In the genomic region with DNA sequence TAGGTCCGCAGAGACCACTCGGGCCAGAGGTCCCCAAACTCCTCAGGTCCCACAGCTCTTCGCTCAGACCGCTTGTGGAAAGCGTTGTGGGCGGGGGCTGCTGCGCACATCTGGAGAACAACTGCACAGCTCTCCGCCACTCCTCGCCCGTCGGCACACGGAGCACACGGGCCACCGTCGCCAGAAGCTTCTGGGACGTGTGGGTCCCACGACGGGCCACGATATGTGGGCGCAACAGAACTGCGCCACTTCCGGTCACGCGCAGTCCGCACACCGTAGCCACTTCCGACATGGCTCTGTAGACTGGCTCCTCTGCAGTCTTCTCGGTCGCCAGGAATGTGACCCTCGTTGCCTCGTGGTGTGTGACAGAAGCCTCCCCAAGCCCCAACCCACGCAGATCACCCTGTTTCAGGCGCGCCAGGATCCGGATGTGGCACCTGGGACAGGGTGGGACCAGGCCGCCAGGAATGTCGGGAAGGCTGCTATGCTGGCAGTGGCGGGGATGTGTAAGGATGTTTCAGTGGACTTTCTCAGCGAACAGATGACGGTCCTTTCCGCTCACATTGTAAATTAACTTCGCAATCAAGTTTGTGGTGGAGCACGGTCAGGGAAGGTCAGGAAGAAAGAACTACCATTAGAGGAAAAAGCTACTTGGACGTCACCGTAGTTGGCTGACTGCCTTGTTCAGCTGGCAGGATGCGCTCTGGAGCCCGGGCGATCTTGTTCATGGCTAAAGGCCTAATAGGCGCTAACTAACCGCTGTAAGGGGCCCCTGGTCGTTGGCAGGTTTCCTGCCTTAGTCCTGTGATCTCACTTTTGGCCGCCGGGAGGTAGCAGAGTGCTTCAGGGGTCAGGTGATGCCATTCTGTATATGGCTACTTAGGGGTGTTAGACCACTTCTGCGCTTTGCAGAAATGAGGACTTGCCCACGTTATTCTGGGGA, we compare ENCODE assay signal across 8 mouse cellular contexts. TPM values are rescaled to one million over a fixed set of nuclear protein-coding genes. Genes with fewer than 3 reads are reported as not detected.
DNase-seq lines count a peak whose midpoint lies in the region; ATAC-seq lines count a peak whose summit lies in the region.

No protein-coding gene starts in this region.

- DNase-seq in urinary bladder, adult 18-20 months (ENCODE audit: low spot score in 2 of 2): peak; percentile 79 to 81
- DNase-seq in urinary bladder, postnatal 10 days (ENCODE audit: low spot score): no peak
- peak; percentile 88 for DNase-seq in embryonic facial prominence, embryonic 11.5 days (ENCODE audit: low spot score)
- peak; percentile 89 for DNase-seq in kidney, adult 11 months
- peak; percentile 94 for DNase-seq in midbrain, embryonic 14.5 days
- DNase-seq in spleen, adult 12 weeks (ENCODE audit: low spot score): peak; percentile 75

- peak overlapping the region; percentile 84 for H3K9ac ChIP-seq in embryonic facial prominence, embryonic 11.5 days (replicated peaks; ENCODE audit: low read length)
- peak overlapping the region; percentile 76 for H3K9ac ChIP-seq in limb, embryonic 12.5 days (replicated peaks)
- H3K9ac ChIP-seq in midbrain, embryonic 14.5 days (replicated peaks; ENCODE audit: low read length): peak overlapping the region; percentile 84

- under 1% methylated on average over 55 of the region's 55 CpGs for WGBS in embryonic facial prominence, embryonic 11.5 days
- 1% methylated on average over 55 of the region's 55 CpGs for WGBS in limb, embryonic 12.5 days
- 2% methylated on average over 55 of the region's 55 CpGs for WGBS in midbrain, embryonic 14.5 days

- H3K4me3 ChIP-seq in embryonic facial prominence, embryonic 11.5 days (ENCODE audit: low read depth, low read length): peak overlapping the region; percentile 64
- H3K4me3 ChIP-seq in limb, embryonic 12.5 days (replicated peaks): peak overlapping the region; percentile 59
- peak overlapping the region; percentile 67 for H3K4me3 ChIP-seq in midbrain, embryonic 14.5 days (replicated peaks; ENCODE audit: low read depth, low read length)

- no peaks in the 10 kb centered on the region for H3K9me3 ChIP-seq in embryonic facial prominence, embryonic 11.5 days (replicated peaks; ENCODE audit: control insufficient read depth, low read length)
- no peaks in the 10 kb centered on the region for H3K9me3 ChIP-seq in limb, embryonic 12.5 days
- no peaks in the 10 kb centered on the region for H3K9me3 ChIP-seq in midbrain, embryonic 14.5 days (ENCODE audit: control insufficient read depth, low read length)

- no peaks in the 10 kb centered on the region for H3K27me3 ChIP-seq in embryonic facial prominence, embryonic 11.5 days (ENCODE audit: control insufficient read depth, insufficient read depth, low read length)
- no peaks in the 10 kb centered on the region for H3K27me3 ChIP-seq in limb, embryonic 12.5 days
- H3K27me3 ChIP-seq in midbrain, embryonic 14.5 days (ENCODE audit: control insufficient read depth, insufficient read depth, low read length): no peaks in the 10 kb centered on the region

- peak overlapping the region; percentile 93 for H3K4me2 ChIP-seq in embryonic facial prominence, embryonic 11.5 days (ENCODE audit: low read depth, low read length)
- peak overlapping the region; percentile 87 for H3K4me2 ChIP-seq in limb, embryonic 12.5 days
- peak overlapping the region; percentile 93 for H3K4me2 ChIP-seq in midbrain, embryonic 14.5 days (ENCODE audit: low read length)

- ATAC-seq in embryonic facial prominence, embryonic 11.5 days (replicated peaks; ENCODE audit: insufficient number of reproducible peaks, low FRiP score, low TSS enrichment, low read depth): peak; percentile 83
- peak; percentile 70 for ATAC-seq in granulocyte monocyte progenitor cell, adult 5-6 weeks (replicated peaks; ENCODE audit: poor library complexity, severe bottlenecking)
- peak; percentile 80 for ATAC-seq in limb, embryonic 12.5 days (ENCODE audit: insufficient number of reproducible peaks, insufficient read depth, low FRiP score, low TSS enrichment, low read depth)
- peak; percentile 90 for ATAC-seq in midbrain, embryonic 14.5 days (ENCODE audit: low FRiP score, low TSS enrichment)

- H3K27ac ChIP-seq in embryonic facial prominence, embryonic 11.5 days (replicated peaks; ENCODE audit: low read depth, low read length): peak overlapping the region; percentile 91
- H3K27ac ChIP-seq in limb, embryonic 12.5 days: peak overlapping the region; percentile 95
- H3K27ac ChIP-seq in midbrain, embryonic 14.5 days (replicated peaks; ENCODE audit: low read depth, low read length): peak overlapping the region; percentile 95

- peaks cover 10% of the 10 kb centered on the region for H3K36me3 ChIP-seq in embryonic facial prominence, embryonic 11.5 days (replicated peaks; ENCODE audit: control insufficient read depth, insufficient read depth, low read depth, low read length)
- peaks cover 28% of the 10 kb centered on the region for H3K36me3 ChIP-seq in limb, embryonic 12.5 days
- peaks cover 23% of the 10 kb centered on the region for H3K36me3 ChIP-seq in midbrain, embryonic 14.5 days (ENCODE audit: control insufficient read depth, insufficient read depth, low read length)

- peaks cover 3% of the 10 kb centered on the region; the same call in 1 of the 2 replicates for H3K4me1 ChIP-seq in embryonic facial prominence, embryonic 11.5 days (ENCODE audit: control insufficient read depth, insufficient read depth, low read length)
- peaks cover 46% of the 10 kb centered on the region for H3K4me1 ChIP-seq in limb, embryonic 12.5 days (replicated peaks)
- peaks cover 21% of the 10 kb centered on the region for H3K4me1 ChIP-seq in midbrain, embryonic 14.5 days (ENCODE audit: control insufficient read depth, insufficient read depth, low read length)

RNA-seq across cellular contexts. Expression of gene Lrsam1, which starts 5.5 kb away (rescaled TPM):
- polyA plus RNA-seq in embryonic facial prominence, embryonic 11.5 days (2014; fragmentation: Nextera tagmentation; extraction: Ambion mirVana): 5.2 and 6.5 TPM in 2 replicates
- 9.6 and 14.7 TPM in 2 replicates for total RNA-seq in granulocyte monocyte progenitor cell, adult 5-6 weeks (2014; fragmentation: Nextera tagmentation)
- 2.8 and 3.2 TPM in 2 replicates for total RNA-seq in granulocyte monocyte progenitor cell, adult 5-6 weeks (2017)
- 10.4 and 11.8 TPM in 2 replicates for polyA plus RNA-seq in limb, embryonic 12.5 days (2016; fragmentation: Nextera tagmentation; extraction: Ambion mirVana)
- 19.8 and 20.2 TPM in 2 replicates for polyA plus RNA-seq in midbrain, embryonic 14.5 days (2014; fragmentation: Nextera tagmentation; extraction: Ambion mirVana)

RNA-seq across cellular contexts. Expression of gene Rpl12, which starts 5.6 kb away (rescaled TPM):
- polyA plus RNA-seq in embryonic facial prominence, embryonic 11.5 days (2014; fragmentation: Nextera tagmentation; extraction: Ambion mirVana): 162 and 191 TPM in 2 replicates
- 3,079 and 3,298 TPM in 2 replicates for total RNA-seq in granulocyte monocyte progenitor cell, adult 5-6 weeks (2014; fragmentation: Nextera tagmentation)
- total RNA-seq in granulocyte monocyte progenitor cell, adult 5-6 weeks (2017): 2,139 and 2,991 TPM in 2 replicates
- 184 and 185 TPM in 2 replicates for polyA plus RNA-seq in limb, embryonic 12.5 days (2016; fragmentation: Nextera tagmentation; extraction: Ambion mirVana)
- polyA plus RNA-seq in midbrain, embryonic 14.5 days (2014; fragmentation: Nextera tagmentation; extraction: Ambion mirVana): 105 and 110 TPM in 2 replicates

RNA-seq across cellular contexts. Expression of gene Slc2a8, which starts 14.9 kb away (rescaled TPM):
- polyA plus RNA-seq in embryonic facial prominence, embryonic 11.5 days (2014; fragmentation: Nextera tagmentation; extraction: Ambion mirVana): 10.1 and 10.8 TPM in 2 replicates
- 4.0 and 4.8 TPM in 2 replicates for total RNA-seq in granulocyte monocyte progenitor cell, adult 5-6 weeks (2014; fragmentation: Nextera tagmentation)
- total RNA-seq in granulocyte monocyte progenitor cell, adult 5-6 weeks (2017): 3.7 and 5.8 TPM in 2 replicates
- polyA plus RNA-seq in limb, embryonic 12.5 days (2016; fragmentation: Nextera tagmentation; extraction: Ambion mirVana): 25.4 and 25.7 TPM in 2 replicates
- 16.0 and 18.2 TPM in 2 replicates for polyA plus RNA-seq in midbrain, embryonic 14.5 days (2014; fragmentation: Nextera tagmentation; extraction: Ambion mirVana)
